Mouse (Mus musculus) thymus, postnatal 0 days (tissue): ENCODE measurements around the gene Cyth3. TPM values are rescaled to one million over a fixed set of nuclear protein-coding genes. Genes with fewer than 3 reads are reported as not detected.

Experiments used
- DNase-seq: peaks from one replicate; pipeline ENCODE4 v3.0.0-alpha.2; 2015; ENCODE audit warnings: low spot score
- polyA plus RNA-seq: library from polyadenylated mRNA; unstranded; fragments of >200 nt; fragmentation: Nextera tagmentation; extraction: Ambion mirVana; gene quantifications from 2 replicates; pipeline ENCODE4 v1.2.1, GENCODE M21; 2015

The Cyth3 gene
- polyA plus RNA-seq, 1 experiment from 2014 or later, result 17.2 TPM

DNA sequence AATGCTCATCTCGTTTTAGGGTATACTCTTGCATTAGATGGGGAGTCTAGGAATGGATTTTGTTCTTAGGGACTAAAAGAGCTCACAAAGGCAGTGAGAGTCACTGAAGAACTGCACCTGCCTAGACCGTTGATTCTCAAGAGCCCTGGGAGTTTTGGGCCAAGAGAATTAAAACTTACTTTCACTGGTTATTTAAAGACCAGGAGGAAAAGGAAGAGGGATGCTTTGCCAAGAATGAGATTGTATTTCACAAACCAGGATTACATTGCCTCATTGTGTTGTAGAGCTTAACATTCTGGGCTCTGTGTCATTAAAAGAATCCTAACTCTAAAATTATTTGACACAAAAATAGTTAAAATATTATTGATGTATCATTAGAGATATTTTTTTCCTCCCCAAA, 43.3 kb downstream of the Cyth3 start:
- DNase-seq, result no peak

DNA sequence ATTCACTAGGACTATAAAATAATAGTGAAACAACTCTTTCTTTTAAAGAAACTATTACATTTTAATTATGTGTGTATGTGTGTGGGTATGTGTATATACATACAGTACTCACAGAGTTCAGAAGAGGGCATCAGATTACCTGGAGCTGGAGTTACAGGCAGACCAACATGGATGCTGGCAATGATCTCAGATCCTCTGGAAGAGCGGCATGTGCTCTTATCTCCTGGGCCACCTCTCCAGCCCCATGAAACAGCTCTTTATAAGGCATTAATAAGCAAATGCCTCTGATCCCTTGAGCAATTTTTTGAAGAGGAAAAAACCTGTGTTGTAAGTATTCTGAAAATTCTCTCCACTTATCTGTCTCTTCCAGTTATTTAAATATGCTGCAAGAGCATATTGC, 43.8 kb downstream of the Cyth3 start:
- no peak for DNase-seq

DNA sequence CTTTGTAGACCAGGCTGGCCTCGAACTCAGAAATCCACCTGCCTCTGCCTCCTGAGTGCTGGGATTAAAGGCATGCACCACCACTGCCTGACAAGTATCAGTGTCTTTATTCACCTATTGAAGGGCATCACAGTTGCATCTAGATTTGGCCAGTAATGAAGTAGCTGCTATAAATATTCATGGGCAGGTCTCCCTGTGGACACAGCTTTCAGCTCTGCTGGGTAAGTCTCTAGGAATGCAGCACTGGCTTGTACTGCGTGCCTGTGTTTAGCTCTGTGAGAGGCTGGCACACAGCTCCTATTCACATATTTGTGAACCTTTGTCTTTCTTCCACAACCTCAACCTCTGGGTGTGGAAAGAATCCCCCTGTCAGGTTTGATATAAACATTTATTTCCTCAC, 46.6 kb downstream of the Cyth3 start:
- DNase-seq, result no peak

DNA sequence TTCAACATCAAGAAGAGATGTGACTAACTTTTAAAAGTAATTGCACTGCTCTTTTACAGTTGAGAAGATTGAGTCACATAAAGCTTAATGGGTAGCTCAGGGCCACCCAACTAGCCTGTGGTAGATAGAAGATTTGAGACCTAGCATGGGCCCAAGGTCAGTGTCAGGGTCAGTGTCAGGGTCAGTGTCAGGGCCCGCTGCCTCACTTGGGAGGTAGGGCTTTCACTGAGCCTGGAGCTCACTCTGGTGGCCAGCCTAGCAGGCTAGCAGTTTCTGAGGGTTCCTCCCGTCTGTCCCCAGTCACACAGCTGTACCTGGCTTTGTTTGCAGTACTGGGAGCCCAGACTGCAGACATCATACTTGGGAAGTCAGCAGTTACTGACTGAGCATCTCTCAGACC, 47.1 kb downstream of the Cyth3 start:
- DNase-seq, result peak; percentile 18

DNA sequence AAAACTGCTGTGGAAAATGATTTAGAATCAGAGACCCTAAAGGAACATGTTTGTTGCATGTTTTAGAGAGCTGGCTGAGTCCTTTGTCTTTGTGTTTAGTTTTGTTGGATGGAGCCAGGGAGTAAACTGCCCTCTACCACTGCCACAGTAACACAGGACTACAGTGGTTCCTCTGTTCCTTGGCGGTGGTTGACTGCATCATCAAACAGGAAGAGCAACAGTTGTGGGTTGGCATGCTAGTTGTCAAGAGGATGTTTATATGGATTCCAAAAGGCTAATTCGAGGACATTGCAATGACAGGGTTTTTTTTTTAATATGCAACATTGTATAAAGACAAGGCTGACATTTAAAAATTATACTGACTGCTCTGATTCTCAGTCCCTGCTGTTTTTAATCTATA, 47.6 kb downstream of the Cyth3 start:
- DNase-seq, result peak; percentile 26

DNA sequence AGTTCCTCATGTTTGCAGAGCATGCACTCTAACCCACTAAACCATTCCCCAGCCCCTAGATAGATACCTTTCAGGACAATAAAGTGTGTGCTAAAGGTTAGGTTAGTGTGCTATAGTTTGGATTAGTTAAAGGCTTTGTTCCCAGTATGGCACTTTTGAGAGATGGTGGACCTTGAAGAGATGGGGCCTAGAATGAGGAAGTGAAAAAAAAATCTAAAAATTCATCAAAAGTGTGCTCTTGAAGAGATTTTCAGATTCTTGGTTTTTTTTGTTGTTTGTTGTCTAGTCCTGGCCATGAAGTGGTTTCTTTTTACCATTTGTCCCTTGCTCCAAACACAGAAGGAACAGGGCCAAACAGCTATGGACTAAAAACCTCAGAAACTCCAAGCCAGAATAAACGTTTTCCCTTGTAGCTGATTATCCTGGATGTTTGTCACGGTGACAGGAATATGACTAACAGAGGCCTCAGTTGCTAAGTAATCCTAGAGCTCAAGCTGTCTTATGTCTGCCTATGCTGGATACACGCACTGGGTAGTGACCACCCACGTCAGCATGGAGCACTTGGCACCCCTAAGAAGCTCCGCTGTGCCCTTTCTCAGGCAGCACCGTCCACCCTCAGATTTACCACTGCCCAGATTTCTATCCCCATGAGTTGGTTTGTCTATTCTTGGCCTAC, 48.6 kb downstream of the Cyth3 start:
- DNase-seq, result no peak

DNA sequence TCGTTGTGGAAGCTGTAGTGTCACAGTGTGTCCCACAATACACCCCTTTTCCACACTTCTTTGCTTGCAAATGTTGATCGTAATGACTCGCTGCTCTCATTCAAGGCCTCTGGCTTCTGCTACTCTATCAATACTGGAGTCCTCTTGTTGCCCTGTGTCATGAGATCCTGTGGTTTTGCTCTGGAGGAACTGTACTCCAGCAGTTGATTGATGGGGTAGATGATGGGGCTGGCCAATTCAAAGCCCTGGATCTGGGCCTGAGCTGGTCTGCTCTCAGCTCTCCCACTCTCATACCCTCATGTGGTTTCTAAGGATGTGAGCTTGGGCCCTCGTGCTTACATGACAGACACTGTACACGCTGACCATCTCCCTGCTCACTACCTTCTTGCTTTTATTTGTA, 52.3 kb downstream of the Cyth3 start:
- DNase-seq, result no peak

DNA sequence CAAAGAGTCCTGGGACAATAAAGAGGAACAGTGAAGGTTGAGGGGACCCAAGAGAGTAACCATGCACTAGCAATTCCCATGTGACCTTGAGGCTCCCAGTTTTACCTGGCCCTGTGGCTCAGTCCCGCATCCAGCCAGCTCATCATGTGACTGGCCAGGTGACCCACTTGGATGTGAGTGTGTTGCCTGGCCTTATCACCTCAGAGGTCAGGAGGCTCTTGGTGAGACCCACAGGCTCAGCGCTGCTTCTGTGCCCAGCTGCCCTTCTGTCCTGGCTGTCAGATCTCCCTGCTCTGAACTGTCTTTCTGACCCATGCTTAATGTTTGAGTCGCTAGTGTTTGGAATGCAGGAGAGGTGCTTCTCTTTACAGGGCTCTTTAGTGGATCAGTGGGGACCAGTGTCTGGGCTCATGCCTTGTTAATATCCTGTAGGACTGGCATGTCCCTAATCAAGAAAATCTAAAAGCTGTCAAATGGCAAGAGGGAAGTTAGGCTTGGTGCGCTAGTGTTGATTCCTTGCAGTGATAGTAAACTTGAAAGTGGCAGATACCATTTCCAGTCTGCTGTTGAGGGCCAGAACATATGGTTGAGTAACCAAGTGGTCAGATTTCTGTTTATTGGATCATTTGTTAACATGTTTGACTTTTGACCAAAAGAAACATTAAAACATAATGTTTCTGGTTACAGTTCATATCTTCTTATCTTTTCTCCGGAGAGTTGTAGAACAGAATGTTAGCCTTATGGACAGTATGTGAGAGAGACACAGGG, 54.2 kb downstream of the Cyth3 start:
- no peak for DNase-seq

DNA sequence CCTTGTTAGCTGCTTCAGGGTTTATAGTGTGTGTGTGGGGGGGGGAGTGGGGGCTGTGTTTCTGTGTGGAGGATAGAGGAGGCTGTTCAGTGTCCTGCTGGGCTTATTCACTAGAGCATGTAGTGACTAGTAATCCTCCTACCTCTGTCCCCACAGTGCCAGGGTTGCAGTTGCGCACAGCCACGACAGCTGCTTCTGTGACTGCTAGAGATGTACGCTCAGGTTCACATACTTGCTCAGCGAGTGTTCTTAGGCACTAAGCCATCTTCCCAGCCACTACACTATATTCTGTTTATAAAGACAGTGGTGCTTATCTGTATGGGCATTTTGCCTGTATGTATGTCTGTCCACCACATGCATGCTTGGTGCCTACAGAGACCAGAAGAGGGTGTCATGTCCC, 55.1 kb downstream of the Cyth3 start:
- no peak for DNase-seq

DNA sequence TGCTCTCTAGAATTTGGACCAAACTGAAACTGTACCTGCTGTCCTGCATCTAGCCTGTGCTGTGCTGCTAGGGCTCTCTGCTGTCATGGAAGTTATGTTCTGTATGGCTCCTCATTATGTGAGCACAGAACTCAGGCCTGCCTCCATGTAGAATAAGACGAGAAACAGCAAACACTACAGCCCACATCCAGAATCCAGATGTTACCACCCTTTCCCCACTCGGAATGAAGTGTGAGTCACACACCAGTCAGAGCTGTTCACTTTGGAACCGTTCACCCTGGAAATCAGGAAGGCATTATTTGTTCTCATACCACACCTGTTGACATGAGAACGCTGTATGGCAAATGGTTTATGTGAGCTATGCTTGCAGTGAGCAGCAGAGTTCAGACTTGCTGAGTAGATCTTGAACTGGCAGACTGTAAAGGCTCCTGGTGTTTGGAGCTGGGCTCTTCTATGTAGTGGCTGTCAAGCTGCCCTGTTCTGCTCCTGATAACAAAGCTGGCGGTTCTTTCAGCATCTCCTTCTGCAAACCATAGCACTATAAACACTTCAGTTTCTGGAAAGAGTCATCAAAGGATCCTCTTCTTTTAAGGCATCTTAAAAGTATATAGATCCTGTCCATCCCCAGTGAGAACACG, 56.5 kb downstream of the Cyth3 start:
- DNase-seq, result no peak

DNA sequence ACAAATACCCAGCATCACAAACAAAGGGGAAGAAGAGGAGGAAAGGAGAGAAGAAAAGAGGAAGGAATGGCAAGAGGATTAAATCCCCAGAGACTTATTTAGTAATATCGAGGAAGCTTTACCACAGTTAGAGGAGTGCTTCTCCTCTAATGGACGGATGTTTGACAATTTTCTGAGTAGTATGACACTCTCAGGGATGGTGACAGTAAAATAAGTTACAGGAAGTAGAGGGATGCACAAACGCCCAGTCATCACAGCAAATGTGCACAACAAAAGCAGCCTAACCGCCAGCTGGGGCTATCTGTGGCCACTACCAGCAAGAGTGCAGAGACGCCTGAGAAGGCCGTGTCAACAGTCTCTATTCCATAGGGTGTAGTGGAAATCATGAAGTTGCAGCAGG, 57.4 kb downstream of the Cyth3 start:
- DNase-seq, result peak; percentile 17

DNA sequence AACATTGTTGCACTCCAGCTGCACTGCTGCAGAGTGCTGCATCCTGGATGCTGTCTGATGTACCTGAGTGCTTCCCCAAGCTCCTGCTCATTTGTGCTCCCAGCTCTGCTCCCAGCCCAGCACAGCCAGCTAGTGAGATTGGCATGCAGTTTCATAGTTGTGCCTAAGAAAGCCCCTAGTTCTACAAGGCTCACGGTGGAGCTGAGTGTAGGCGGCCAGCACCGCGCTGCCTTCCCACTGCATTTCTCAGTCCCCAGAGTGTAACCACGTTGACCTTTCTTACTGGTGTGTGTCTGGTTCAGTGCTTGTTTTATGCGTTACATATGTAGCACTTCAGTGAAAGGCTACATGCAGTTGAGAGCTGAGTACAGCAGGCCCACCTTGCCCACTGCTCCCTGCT, 61.4 kb downstream of the Cyth3 start:
- DNase-seq, result no peak

DNA sequence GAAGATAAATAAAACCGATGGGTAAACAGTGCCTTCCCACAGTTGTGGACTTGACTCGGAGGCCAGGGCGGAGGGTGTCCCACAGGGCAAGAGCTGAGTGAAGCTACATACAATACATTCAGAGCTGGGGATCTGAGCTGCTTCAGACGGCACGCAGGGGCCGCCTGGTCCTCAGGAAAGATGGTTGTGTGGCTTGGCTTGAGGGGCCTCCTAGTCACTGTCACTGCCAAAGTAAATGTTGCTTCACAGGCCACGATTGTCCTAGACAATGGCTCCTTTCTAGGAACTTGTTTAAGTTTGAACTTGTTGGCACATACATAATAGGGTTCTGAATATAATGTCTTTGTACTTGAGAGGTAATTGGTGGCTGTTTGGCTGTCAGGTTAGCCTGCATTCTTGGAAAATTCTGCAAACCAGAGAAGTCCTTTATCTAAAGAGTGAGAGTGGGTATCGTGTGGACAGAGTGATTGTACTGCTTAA, 62.7 kb downstream of the Cyth3 start:
- DNase-seq, result no peak

DNA sequence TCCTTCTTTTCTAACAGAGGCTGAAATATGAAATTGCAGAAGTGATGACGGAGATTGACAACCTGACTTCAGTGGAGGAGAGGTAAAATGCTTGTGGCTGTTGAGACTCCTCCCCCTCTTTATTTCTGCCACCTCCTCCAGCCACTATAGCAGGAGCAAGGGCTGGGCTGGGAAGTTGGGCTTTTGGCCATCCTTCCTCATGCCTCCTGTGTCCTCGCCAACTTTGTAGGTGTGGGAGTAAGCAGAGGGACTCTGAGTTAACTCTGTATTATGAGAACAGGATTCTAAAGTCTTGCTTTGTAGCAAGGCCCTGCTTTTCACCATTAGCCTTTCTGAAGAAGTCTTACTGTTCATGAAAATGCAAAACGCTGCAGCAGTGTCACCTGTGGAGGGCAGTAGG, 64.2 kb downstream of the Cyth3 start:
- DNase-seq, result no peak

DNA sequence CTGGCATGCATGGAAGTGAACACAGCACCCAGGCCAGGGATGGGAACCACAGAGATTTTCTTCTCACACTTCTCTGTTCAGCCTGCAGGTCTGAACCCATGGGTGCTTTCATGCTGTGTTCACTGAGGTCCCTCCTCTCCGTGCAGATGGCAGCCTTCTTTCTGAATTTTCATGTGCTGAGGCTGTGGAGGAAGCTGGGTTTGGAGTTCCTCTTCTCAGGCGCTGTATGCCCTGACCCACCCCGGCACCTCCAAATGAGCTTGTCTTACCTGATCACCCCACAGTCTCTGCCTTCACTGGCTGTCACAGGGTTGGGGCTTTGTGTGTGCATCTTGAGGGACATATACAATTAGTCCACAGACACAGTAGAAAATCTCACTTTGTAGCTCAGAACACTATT, 65.3 kb downstream of the Cyth3 start:
- no peak for DNase-seq

DNA sequence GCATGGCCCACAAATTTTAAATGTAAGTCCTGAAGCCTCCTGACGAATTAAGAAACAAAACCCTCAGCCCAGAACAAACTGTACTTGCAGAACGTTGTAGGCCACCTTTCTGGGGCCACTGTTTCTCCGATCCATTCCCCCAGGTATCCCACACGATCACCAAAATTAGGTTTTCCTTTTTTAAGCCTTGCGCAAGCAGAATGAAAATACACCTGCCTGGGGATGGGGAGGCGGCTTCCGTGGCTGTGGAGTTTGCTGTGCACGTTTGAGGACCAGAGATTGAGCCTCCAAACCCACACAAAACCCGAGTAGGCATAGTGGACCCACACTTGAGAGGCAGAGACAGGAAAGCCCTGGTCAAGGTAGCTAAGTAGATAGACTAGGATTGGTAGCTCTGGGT, 68.1 kb downstream of the Cyth3 start:
- no peak for DNase-seq

DNA sequence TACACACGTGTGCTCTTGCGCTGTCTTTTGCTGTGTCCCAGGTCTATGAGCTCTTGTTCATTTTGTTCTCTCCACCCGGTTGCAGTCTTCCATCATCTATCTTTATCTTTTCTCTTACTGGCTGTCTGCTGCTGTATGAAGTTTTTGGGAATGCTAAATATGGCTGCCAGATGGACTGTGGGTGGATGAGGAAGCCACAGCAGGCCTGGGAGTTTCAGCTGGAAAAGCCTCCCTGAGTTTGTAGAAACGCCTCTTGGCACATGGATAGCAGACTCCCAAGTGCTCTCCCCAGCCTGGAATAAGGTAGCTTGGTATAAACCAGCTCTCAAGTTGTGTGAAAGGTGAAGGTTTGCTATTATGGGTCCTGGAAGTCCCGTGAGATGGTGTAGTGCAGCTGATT, 68.7 kb downstream of the Cyth3 start:
- no peak for DNase-seq

DNA sequence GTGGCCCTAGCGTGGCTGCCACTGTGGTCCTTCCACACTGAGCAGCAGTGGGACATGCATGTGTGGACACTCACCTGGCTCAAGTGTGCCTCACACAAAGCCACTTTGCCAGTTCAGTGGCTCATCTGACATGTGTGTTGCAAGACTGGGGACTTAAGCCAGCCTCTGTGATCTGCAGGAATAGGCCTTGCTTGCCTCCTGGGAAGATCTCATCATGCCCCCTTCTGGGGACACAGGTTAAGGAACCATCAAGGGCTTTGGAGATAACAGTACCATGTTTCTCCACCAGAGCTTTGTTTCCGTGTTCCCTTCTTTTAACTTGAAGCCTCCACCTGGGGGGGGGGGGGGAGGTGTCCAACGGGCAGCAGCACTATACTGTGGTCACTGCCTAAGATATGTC, 74.1 kb downstream of the Cyth3 start:
- peak; percentile 49 for DNase-seq

DNA sequence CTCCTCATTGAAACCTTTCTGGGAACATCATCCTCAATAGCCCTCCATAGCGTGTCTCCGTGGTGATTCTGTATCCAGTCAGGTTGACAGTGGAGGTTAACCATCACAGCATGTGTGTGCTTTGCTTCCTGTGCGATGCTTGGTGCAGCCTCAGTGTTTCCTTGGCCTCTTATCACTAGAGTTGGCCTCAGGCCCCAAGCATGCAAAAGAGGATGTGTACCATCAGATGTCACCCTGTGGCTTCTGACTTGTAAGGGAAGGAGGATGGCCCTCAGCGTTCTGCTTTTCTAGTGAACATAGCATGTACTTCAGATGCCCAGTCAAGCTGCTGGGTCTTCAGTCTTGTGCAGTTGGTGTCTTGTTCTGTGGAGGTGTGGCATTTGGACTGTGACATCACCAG, 76.2 kb downstream of the Cyth3 start:
- no peak for DNase-seq

DNA sequence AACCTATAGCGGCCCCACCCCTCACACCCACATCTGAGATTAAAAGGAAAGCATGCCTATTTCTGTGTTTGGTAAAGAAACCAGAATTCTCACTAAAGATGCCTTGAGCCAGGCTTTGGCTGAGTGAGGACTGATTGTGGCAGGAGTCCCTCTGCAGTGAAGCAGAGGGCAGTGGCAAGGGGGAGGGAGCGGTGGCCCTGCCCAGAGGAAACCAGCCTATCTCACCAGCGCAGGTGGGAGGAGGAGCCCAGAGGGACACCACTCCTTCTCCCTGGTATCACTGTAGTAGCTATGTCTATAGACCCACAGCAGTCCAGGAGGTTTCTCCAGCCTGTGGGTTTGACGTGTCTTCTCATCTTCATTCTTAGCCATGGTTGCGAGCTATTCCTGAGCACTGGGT, 78.0 kb downstream of the Cyth3 start:
- DNase-seq, result no peak

DNA sequence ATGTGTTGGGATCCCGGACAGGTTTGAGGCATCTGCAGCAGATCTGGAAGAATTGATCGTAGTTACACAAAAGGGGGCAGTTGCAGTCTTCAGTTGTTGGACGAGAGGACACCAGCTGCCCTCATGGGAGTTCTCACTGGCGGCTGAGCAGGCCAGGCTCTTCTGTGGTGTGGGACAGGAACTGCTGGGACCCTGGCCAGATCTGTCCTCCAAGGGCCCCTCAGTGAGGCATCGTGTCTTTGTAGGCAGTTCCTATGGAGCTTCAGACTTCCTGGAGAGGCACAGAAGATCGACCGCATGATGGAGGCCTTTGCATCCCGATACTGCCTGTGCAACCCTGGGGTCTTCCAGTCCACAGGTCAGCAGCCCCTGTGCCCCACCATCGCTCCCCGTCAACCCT, 78.8 kb downstream of the Cyth3 start:
- DNase-seq, result no peak

DNA sequence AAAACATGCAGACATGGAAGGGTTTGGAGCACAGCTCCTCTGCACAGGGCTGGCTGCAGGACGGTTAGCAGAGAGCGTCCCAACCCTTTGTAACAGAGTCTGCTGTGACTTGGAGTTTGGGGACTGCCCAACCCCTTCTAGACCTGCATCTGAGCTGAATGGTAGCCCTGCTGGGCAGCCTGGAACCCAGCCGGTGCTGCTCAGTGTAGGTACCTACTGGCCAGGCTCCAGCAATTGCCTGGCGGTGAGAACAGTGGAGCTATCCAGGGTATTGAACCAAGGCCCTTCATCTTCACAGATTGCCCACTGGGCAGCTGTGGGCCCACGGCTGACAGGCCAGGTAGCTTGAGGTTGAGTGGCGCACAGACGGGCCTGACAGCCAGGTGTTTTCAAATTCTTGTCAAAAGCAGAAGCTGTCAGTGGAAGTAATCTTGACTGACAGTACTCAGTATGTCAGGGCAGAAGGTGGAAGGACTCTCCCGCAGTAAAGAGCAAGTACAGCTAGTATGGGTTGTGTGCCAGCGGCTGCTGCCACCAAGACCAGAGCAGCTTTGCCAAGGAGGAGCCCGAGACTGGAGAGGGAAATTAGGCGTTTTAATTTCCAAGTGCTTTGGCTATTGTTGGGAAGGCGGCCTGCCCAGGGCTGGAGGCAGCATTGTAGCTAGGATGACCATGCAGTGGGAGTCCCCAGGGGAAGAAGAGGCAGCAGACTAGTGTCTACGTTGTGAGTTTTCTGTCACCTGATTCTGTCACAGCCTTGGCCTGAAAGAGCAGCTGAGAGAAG, 82.8 kb downstream of the Cyth3 start:
- no peak for DNase-seq
